Mouse (Mus musculus) midbrain, embryonic 16.5 days (tissue): ENCODE data around the gene 2610021A01Rik. TPM values are rescaled to one million over a fixed set of nuclear protein-coding genes. Genes with fewer than 3 reads are reported as not detected.
"Not testable (repeated sequence)": the region's sequence is repeated elsewhere in the genome, so short reads cannot be mapped to it uniquely, and the experiment has no call there.

Experiments used
- ATAC-seq: fragments of 200-750 bp; cut with Nextera tagmentation; 2 replicates; pipeline ENCODE4 v1.8.0; 2017; ENCODE audit warnings: moderate TSS enrichment
- H3K27ac ChIP-seq: fragments of 300-500 bp; sonication (generic); 2 replicates; pipeline ENCODE4 v1.5.1; 2014; ENCODE audit warnings: mild to moderate bottlenecking, low read length, mixed read lengths
- H3K27me3 ChIP-seq: fragments of 300-500 bp; sonication (generic); 2 replicates; pipeline ENCODE4 v1.6.1; 2014; ENCODE audit warnings: low read depth, low read length, mixed read lengths; ENCODE audit not compliant: control insufficient read depth, insufficient read depth
- H3K36me3 ChIP-seq: fragments of 300-500 bp; sonication (generic); 2 replicates; pipeline ENCODE4 v1.6.1; 2014; ENCODE audit warnings: mild to moderate bottlenecking, low read length, moderate library complexity, mixed read lengths; ENCODE audit not compliant: control insufficient read depth, insufficient read depth
- H3K4me1 ChIP-seq: fragments of 300-500 bp; sonication (generic); 2 replicates; pipeline ENCODE4 v1.6.1; 2014; ENCODE audit warnings: mild to moderate bottlenecking, low read length, mixed read lengths; ENCODE audit not compliant: control insufficient read depth, insufficient read depth
- H3K4me2 ChIP-seq: fragments of 300-500 bp; sonication (generic); 2 replicates; pipeline ENCODE4 v1.6.1; 2014; ENCODE audit warnings: mild to moderate bottlenecking, low read length, mixed read lengths
- H3K4me3 ChIP-seq: fragments of 300-500 bp; sonication (generic); 2 replicates; pipeline ENCODE4 v1.5.1; 2014; ENCODE audit warnings: low read depth, mild to moderate bottlenecking, low read length, moderate library complexity, mixed read lengths
- H3K9ac ChIP-seq: fragments of 300-500 bp; sonication (generic); 2 replicates; pipeline ENCODE4 v1.6.1; 2014; ENCODE audit warnings: low read depth, low read length, mixed read lengths
- H3K9me3 ChIP-seq: fragments of 300-500 bp; sonication (generic); replicated peaks from 2 replicates; pipeline ENCODE4 v1.6.1; 2014; ENCODE audit warnings: mild to moderate bottlenecking, low read length, mixed read lengths; ENCODE audit not compliant: control insufficient read depth, poor library complexity, severe bottlenecking
- WGBS: fragments of 180-500 bp; shearing (Covaris S2); extraction: QIAGEN DNeasy Blood & Tissue Kit; methylation state at CpG from one replicate; pipeline ENCODE4 v1.1.7; 2014; 5-methylcytosine and 5-hydroxymethylcytosine counted together
- polyA plus RNA-seq: library from polyadenylated mRNA; unstranded; fragments of >200 nt; fragmentation: Nextera tagmentation; extraction: Ambion mirVana; gene quantifications from 2 replicates; pipeline ENCODE4 v1.2.1, GENCODE M21; 2015

The 2610021A01Rik gene
- 15.6 and 16.5 TPM in 2 replicates for polyA plus RNA-seq

DNA sequence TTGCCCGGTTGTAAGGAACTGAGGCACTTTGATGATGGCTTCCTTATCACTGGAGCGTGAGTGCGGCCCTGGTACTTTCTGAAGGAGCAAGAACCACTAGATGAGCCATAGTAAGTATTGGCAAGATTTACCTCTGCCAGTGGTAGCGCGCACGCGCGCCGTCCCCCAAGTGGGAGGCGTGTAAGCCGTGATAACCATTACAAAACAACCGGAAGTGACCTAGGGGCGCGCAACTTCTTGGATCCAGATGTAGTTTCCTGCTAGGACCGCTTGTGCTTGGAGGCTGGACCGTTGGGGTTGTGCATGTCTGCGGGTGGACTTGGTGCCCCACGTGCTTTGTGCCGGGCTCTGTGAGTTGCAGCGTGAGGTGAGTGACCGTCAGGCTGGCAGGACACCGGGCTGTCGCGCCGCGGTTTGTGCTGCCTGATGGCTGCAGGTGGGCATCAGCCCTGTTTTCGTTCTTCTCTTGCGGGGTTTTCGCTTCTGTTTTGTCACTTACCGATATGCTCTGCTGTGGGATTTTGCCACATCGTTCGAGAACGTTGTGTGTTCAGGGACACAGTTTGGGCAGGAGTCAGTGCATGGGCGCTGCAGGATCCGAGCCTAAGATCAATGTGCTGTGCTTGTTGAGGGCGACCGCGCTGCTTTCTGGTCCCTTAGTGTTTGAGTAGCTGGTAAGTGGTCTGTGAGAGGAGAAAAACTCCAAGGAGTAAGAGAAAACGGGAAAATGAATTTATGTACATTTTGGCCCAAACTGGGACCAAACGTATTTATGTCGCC, at the start of gene 2610021A01Rik:
Gene 2610021A01Rik, plus strand, starts transcription at position 197 of the 780 bp plus-strand sequence.
- no peaks in the 10 kb centered on the region for H3K9me3 ChIP-seq
- peak within 1 kb of the TSS; percentile 68 for H3K4me3 ChIP-seq
- peak within 1 kb of the TSS; percentile 75 for H3K9ac ChIP-seq
- H3K27ac ChIP-seq, result peak within 1 kb of the TSS; percentile 73
- H3K4me2 ChIP-seq, result peak within 1 kb of the TSS; percentile 83
- no peaks in the 10 kb centered on the region for H3K27me3 ChIP-seq
- no peaks in the 10 kb centered on the region for H3K36me3 ChIP-seq
- under 1% methylated on average over 41 of the region's 41 CpGs for WGBS
- peak; percentile 99 for ATAC-seq
- peaks cover 16% of the 10 kb centered on the region for H3K4me1 ChIP-seq

DNA sequence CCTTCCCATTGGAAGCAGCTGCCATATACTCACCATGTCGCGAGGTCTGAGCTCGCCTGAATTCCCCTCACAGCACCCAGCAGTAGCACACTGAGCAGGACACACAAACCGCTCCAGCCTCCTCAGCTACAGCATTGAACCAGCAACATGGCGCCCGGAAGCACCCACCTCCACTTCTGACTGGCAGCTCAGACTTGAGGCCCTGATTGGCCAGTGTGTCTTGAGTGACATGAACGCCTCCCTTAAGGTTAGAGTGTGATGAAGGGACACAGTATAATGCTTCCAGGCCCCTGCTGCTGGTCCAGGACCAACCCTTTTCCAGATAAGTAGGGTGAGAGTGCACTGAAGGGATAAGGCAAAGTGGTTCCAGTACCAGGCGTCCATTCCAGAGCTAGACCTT, 38.3 kb upstream of the 2610021A01Rik start:
- Histone ChIP-seq H3K27me3 (no peaks in the 10 kb centered on the region), H3K4me3 (no peak overlapping the region), H3K4me2 (no peak overlapping the region), H3K4me1 (no peaks in the 10 kb centered on the region), H3K9me3 (peaks cover 11% of the 10 kb centered on the region; the same call in 1 of the 2 replicates), H3K9ac (no peak overlapping the region), H3K36me3 (no peaks in the 10 kb centered on the region), H3K27ac (no peak overlapping the region)
- 75% methylated on average over 8 of the region's 8 CpGs for WGBS
- ATAC-seq, result no peak

- not testable (repeated sequence) for H3K36me3 ChIP-seq, H3K27ac ChIP-seq, H3K4me1 ChIP-seq, ATAC-seq, H3K27me3 ChIP-seq, H3K9ac ChIP-seq, H3K4me2 ChIP-seq, H3K4me3 ChIP-seq
- peaks cover 14% of the 10 kb centered on the region for H3K9me3 ChIP-seq
- 85% methylated on average over 6 of the region's 6 CpGs for WGBS
Measured at GRCm38 (mm10) chr7:41573562-41573961, 25.5 kb upstream of the 2610021A01Rik start, which contains the start of gene Gm6871. Gene Gm6871, minus strand, starts transcription at chr7:41573662.

DNA sequence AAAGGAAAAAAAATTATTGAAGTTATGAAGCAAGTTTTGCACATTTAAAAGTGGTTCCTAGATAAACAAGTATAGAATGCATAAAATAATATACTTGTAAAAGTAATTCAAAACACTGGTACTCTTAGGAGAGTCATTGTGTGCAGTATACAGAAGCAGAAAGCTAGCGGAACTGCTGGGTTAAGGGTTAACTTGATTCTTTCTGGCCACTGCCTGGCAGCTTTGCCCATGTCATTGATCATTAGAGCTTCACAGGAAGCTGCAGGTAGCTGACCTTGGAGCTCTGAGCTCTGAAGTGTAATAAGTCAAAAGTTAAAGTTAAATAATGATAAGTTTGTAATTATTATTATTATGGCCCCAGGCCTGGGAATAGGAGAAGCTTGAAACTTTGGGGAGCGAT, 21.1 kb upstream of the 2610021A01Rik start:
- no peaks in the 10 kb centered on the region for H3K27me3 ChIP-seq
- H3K9ac ChIP-seq, result no peak overlapping the region
- no peaks in the 10 kb centered on the region; the same call in 1 of the 2 replicates for H3K9me3 ChIP-seq
- ATAC-seq, result no peak
- no peaks in the 10 kb centered on the region for H3K4me1 ChIP-seq
- no peak overlapping the region for H3K27ac ChIP-seq
- no peak overlapping the region for H3K4me2 ChIP-seq
- no peak overlapping the region for H3K4me3 ChIP-seq
- H3K36me3 ChIP-seq, result no peaks in the 10 kb centered on the region
- WGBS, result 92% methylated on average over 2 of the region's 2 CpGs

- Histone ChIP-seq H3K27ac (no peak overlapping the region), H3K27me3 (no peaks in the 10 kb centered on the region), H3K9me3 (no peaks in the 10 kb centered on the region; the same call in 1 of the 2 replicates), H3K4me2 (no peak overlapping the region), H3K9ac (no peak overlapping the region), H3K36me3 (no peaks in the 10 kb centered on the region), H3K4me3 (no peak overlapping the region), H3K4me1 (no peaks in the 10 kb centered on the region)
- ATAC-seq, result no peak
Measured at GRCm38 (mm10) chr7:41582028-41582427, 17.0 kb upstream of the 2610021A01Rik start.

DNA sequence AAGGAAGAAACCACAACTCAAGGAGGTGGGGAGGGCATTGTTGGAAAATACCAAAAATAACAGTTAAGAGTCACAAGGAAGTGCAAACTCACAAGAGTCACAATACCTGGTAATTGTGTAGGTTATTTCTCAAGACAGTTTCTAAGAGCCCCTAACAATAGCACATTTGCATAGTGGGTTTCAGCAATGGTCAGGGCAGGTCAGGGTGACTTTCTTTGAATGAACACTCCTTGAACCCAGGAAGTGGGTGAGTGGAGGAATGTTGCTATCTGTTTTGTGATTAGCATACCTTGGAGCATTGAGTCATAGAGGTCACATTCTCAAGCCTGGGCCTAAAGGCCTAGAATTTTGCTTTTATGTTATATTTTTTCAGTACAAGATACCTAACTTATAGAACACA, 11.2 kb upstream of the 2610021A01Rik start:
- not testable (repeated sequence) for H3K9ac ChIP-seq, H3K27me3 ChIP-seq, H3K9me3 ChIP-seq, H3K4me2 ChIP-seq, H3K4me1 ChIP-seq, ATAC-seq, H3K36me3 ChIP-seq, H3K4me3 ChIP-seq, H3K27ac ChIP-seq

GRCm38 (mm10) chr7:41598615-41599014, 415 bp upstream of the 2610021A01Rik start:
- Histone ChIP-seq H3K9me3 (no peaks in the 10 kb centered on the region), H3K4me1 (peaks cover 16% of the 10 kb centered on the region), H3K27me3 (no peaks in the 10 kb centered on the region), H3K27ac (peak overlapping the region; percentile 73), H3K36me3 (no peaks in the 10 kb centered on the region), H3K4me3 (peak overlapping the region; percentile 68), H3K4me2 (peak overlapping the region; percentile 61), H3K9ac (peak overlapping the region; percentile 68; the same call in 1 of the 2 replicates)
- ATAC-seq, result peak; percentile 43
- WGBS, result 56% methylated on average over 5 of the region's 5 CpGs

DNA sequence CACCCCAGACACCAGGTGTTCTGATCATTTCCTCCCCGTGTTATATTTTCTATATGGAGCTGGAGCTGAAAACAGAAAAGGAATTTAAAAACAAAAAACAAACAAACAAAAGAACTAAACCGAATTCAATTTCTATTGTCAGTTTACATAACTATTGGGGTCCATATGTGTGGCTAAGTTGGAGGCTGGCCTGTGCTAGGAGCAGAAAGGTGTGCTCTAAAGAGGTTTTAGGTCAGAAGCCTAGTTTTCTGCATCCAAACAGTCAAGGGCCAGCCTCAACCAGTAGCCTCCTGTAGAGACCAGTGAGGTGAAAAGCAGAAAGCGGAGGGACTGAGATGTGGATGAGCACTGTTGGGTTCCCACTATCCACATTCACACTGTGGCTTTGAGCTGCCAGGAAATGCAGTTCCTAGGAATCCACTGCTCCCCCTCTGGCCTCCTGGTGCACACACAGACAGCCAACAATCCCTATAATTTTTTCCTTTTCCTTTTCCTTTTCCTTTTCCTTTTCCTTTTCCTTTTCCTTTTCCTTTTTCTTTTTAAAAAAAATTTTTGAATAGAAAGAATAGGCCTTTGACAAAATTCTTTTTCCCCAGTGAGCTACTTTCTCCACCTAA, 1.0 kb downstream of the 2610021A01Rik start:
- Histone ChIP-seq H3K4me1 (peaks cover 16% of the 10 kb centered on the region), H3K9ac (peak overlapping the region; percentile 75), H3K4me2 (peak overlapping the region; percentile 83), H3K4me3 (peak overlapping the region; percentile 68), H3K9me3 (no peaks in the 10 kb centered on the region), H3K27me3 (no peaks in the 10 kb centered on the region), H3K27ac (no peak overlapping the region), H3K36me3 (no peaks in the 10 kb centered on the region)
- WGBS, result 8% methylated on average over 2 of the region's 3 CpGs
- no peak for ATAC-seq

GRCm38 (mm10) chr7:41611654-41612053, 12.6 kb downstream of the 2610021A01Rik start:
- no peak overlapping the region for H3K9ac ChIP-seq
- H3K9me3 ChIP-seq, result no peaks in the 10 kb centered on the region
- 87% methylated on average over 3 of the region's 3 CpGs for WGBS

More at GRCm38 (mm10) chr7:41611654-41612053, 12.6 kb downstream of the 2610021A01Rik start:
- no peaks in the 10 kb centered on the region for H3K27me3 ChIP-seq
- no peaks in the 10 kb centered on the region for H3K4me1 ChIP-seq
- no peak for ATAC-seq
- peaks cover 7% of the 10 kb centered on the region for H3K36me3 ChIP-seq
- no peak overlapping the region for H3K27ac ChIP-seq
- no peak overlapping the region for H3K4me3 ChIP-seq
- H3K4me2 ChIP-seq, result no peak overlapping the region
